Mouse (Mus musculus) lung, postnatal 0 days (tissue): Measurements from ENCODE around the gene Olfr1018. TPM values are rescaled to one million over a fixed set of nuclear protein-coding genes. Genes with fewer than 3 reads are reported as not detected.

Experiments used
- ATAC-seq: fragments of 200-750 bp; cut with Nextera tagmentation; 2 replicates; pipeline ENCODE4 v1.8.0; 2017; ENCODE audit warnings: moderate library complexity
- DNase-seq: peaks from one replicate; pipeline ENCODE4 v3.0.0-alpha.2; 2016; ENCODE audit warnings: low spot score
- H3K27ac ChIP-seq: fragments of 300-500 bp; sonication (generic); 2 replicates; pipeline ENCODE4 v1.5.1; 2014; ENCODE audit warnings: antibody characterized with exemption, mild to moderate bottlenecking, low read length, mixed read lengths
- H3K27me3 ChIP-seq: fragments of 300-500 bp; sonication (generic); replicated peaks from 2 replicates; pipeline ENCODE4 v1.6.1; 2014; ENCODE audit warnings: low read length, mixed read lengths; ENCODE audit not compliant: insufficient read depth
- H3K36me3 ChIP-seq: fragments of 300-500 bp; sonication (generic); 2 replicates; pipeline ENCODE4 v1.6.1; 2014; ENCODE audit warnings: low read length, mixed read lengths; ENCODE audit not compliant: insufficient read depth
- H3K4me1 ChIP-seq: fragments of 300-500 bp; sonication (generic); 2 replicates; pipeline ENCODE4 v1.6.1; 2014; ENCODE audit warnings: antibody characterized with exemption, low read depth, low read length, mixed read lengths; ENCODE audit not compliant: insufficient read depth
- H3K4me2 ChIP-seq: fragments of 300-500 bp; sonication (generic); replicated peaks from 2 replicates; pipeline ENCODE4 v1.6.1; 2014; ENCODE audit warnings: low read depth, mild to moderate bottlenecking, low read length, moderate library complexity, mixed read lengths
- H3K4me3 ChIP-seq: fragments of 300-500 bp; sonication (generic); 2 replicates; pipeline ENCODE4 v1.5.1; 2014; ENCODE audit warnings: low read depth, low read length
- H3K9ac ChIP-seq: fragments of 300-500 bp; sonication (generic); replicated peaks from 2 replicates; pipeline ENCODE4 v1.6.1; 2014; ENCODE audit warnings: low read depth, mild to moderate bottlenecking
- H3K9me3 ChIP-seq: fragments of 300-500 bp; sonication (generic); 2 replicates; pipeline ENCODE4 v1.6.1; 2016; ENCODE audit warnings: low read length, mixed read lengths
- CTCF ChIP-seq: IDR thresholded peaks from 2 replicates; pipeline ENCODE4 v1.5.1; 2016; ENCODE audit warnings: antibody characterized with exemption, mild to moderate bottlenecking
- EP300 ChIP-seq: IDR thresholded peaks from 2 replicates; pipeline ENCODE4 v1.6.1; 2016; ENCODE audit warnings: antibody characterized with exemption, mild to moderate bottlenecking, control low read depth
- WGBS: fragments of 180-500 bp; shearing (Covaris S2); extraction: QIAGEN DNeasy Blood & Tissue Kit; methylation state at CpG from one replicate; pipeline ENCODE4 v1.1.7; 2014; 5-methylcytosine and 5-hydroxymethylcytosine counted together
- polyA plus RNA-seq: library from polyadenylated mRNA; unstranded; fragments of >200 nt; fragmentation: Nextera tagmentation; extraction: Ambion mirVana; gene quantifications from 2 replicates; pipeline ENCODE4 v1.2.1, GENCODE M21; 2015

Olfr1018 gene
- polyA plus RNA-seq, result not detected in 2 replicates

DNA sequence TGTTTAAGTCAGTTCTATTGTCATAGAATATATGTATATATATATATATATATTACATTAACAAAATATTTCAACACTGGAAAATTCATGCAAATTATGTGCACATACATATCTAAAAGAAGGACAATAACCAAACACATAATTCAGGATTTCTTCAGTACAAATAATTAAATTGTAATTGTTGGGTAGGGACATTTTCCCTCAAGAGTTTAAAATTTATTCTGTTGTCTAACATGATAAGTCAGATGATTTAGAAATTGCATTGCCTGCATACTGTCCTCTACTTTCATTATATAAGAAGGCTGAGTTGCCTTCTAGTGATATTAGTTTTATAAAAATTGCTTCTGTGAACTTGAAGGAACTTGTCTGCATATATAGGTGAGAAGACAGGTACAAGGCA is at the start of gene Olfr1018:
Gene Olfr1018 (plus strand): TSS at position 301 of the 400 bp plus-strand sequence.
- Histone ChIP-seq H3K9ac (no peak within 1 kb of the TSS), H3K27ac (no peak within 1 kb of the TSS), H3K9me3 (no peaks in the 10 kb centered on the region), H3K4me2 (no peak within 1 kb of the TSS), H3K4me3 (no peak within 1 kb of the TSS), H3K4me1 (no peaks in the 10 kb centered on the region), H3K27me3 (no peaks in the 10 kb centered on the region), H3K36me3 (no peaks in the 10 kb centered on the region)
- DNase-seq (no peak), ATAC-seq (no peak)
- TF ChIP-seq CTCF (no peak), EP300 (no peak)

DNA sequence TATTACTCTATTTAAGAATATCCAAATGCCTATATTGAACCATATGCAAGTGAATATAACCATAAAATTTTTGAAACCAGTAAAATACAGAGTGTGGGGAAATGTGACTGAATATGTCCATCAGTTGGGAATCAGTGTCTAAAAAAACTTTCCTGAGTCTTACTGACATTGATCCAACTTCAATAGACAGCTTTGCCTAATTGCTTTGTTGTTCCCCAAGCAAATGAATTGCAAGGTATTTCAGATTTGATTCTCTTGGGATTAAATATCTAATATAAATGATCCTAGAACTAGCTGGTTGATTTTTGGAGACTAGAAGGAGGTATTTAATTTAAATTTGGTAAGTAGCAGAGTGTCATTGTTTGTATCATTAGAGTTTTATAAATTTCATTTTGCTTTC is 45.9 kb upstream of the Olfr1018 start, which contains the start of gene Olfr1014:
Gene Olfr1014 (plus strand): TSS at position 301 of the 400 bp plus-strand sequence.
- ATAC-seq, result no peak
- TF ChIP-seq CTCF (no peak), EP300 (no peak)

DNA sequence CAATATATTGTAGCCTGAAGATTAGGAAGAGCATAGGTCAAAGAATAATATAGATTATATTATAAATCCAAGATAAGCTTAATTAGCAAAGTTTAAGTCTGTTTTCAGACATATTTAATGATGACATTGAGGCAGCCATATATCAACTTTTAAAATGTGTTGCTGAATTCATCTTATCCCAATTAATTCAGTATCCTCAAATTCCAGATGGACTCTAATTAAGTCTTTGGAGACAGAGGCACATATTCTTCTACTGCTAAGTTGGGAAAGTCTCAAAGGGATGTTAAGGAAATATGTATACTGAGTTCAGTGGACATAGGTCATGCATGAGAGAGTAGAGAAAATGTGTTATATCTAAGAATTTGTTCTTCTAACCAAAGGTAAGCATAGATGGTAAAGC is 36.6 kb upstream of the Olfr1018 start, which contains the start of gene Olfr1015:
Gene Olfr1015 (plus strand): TSS at position 301 of the 400 bp plus-strand sequence.
- DNase-seq (no peak), ATAC-seq (no peak)
- Histone ChIP-seq H3K9ac (no peak within 1 kb of the TSS), H3K4me1 (no peaks in the 10 kb centered on the region), H3K36me3 (no peaks in the 10 kb centered on the region), H3K9me3 (no peaks in the 10 kb centered on the region), H3K27me3 (no peaks in the 10 kb centered on the region), H3K27ac (no peak within 1 kb of the TSS), H3K4me2 (no peak within 1 kb of the TSS), H3K4me3 (no peak within 1 kb of the TSS)
- TF ChIP-seq CTCF, result no peak
- no peak for TF ChIP-seq EP300

More for the DNA sequence above, 45.9 kb upstream of the Olfr1018 start, which contains the start of gene Olfr1014:
- Histone ChIP-seq H3K4me1 (no peaks in the 10 kb centered on the region), H3K27me3 (no peaks in the 10 kb centered on the region), H3K9ac (no peak within 1 kb of the TSS), H3K9me3 (no peaks in the 10 kb centered on the region), H3K4me3 (no peak within 1 kb of the TSS), H3K36me3 (no peaks in the 10 kb centered on the region), H3K27ac (no peak within 1 kb of the TSS), H3K4me2 (no peak within 1 kb of the TSS)
- no peak for DNase-seq

DNA sequence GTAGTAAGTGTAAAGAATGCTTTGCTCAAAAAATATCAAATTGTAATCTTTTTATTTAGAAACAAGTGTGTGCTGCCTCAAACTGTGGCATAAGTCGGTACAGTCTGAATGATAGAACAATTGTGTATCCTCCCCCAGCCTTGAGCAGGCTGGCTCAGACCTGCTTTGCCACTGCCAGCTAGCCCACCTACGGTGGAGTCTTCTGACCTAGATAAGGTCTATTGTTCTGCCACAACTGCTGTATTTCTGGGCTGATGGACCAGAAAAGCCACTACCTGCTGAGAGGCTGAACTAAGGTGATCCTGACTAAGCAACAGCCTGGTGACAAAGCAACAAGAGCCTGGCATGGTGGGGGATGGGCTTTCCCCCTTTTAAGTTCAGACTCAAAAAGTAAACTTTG is 25.9 kb upstream of the Olfr1018 start:
- WGBS, result 61% methylated on average over 2 of the region's 2 CpGs
- Histone ChIP-seq H3K9me3 (no peaks in the 10 kb centered on the region), H3K27me3 (no peaks in the 10 kb centered on the region), H3K4me3 (no peak overlapping the region), H3K27ac (no peak overlapping the region), H3K9ac (no peak overlapping the region), H3K4me1 (no peaks in the 10 kb centered on the region), H3K4me2 (no peak overlapping the region), H3K36me3 (no peaks in the 10 kb centered on the region)
- ATAC-seq (no peak), DNase-seq (no peak)
- no peak for TF ChIP-seq CTCF
- TF ChIP-seq EP300, result no peak

DNA sequence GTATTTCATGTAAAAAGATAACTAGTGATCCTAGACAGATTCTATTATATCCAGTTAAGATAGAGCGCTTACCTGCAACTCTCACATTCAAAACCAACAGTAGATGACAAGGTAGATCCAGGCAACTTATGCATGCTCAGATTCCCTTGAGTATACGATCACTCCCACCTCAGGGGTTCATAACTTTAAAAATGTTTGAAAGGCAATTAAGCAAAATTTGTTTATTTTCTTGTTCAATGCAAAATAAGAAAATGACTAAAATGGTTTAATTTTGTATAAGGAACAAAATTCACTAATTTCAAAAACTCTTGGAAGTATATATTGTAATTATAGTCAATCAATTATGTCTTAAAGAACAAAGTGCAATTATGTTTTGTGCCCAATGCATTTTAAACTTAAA is 15.8 kb upstream of the Olfr1018 start, which contains the start of gene Olfr1016:
Gene Olfr1016 (minus strand): TSS at position 101 of the 400 bp plus-strand sequence.
- H3K36me3 ChIP-seq, result no peaks in the 10 kb centered on the region
- DNase-seq (no peak), ATAC-seq (no peak)
- WGBS, result 87% methylated on average over 2 of the region's 2 CpGs
- no peak within 1 kb of the TSS for H3K4me2 ChIP-seq
- H3K9ac ChIP-seq, result no peak within 1 kb of the TSS
- H3K27me3 ChIP-seq, result no peaks in the 10 kb centered on the region
- H3K9me3 ChIP-seq, result no peaks in the 10 kb centered on the region
- H3K4me1 ChIP-seq, result no peaks in the 10 kb centered on the region
- no peak within 1 kb of the TSS for H3K4me3 ChIP-seq
- TF ChIP-seq CTCF, result no peak
- TF ChIP-seq EP300, result no peak
- no peak within 1 kb of the TSS for H3K27ac ChIP-seq

DNA sequence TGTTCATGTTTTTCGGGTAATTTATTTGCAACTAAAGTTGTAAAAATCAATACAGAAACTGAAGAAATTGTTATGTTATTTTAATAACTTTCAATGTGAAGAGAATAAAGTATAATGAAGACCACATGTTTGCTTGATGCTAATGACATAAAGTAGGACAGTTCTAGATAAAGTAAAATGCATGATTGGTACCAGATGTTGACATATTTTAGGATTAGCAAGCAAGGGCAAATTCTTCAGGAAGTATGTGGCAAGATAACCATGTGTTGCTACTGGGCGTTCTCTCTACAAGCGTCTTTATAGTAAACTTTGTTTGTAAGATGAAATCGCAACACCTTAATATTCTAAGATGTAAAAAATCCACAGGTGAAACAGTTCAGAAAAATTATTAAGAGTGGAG is 13.8 kb upstream of the Olfr1018 start:
- H3K4me2 ChIP-seq, result no peak overlapping the region
- TF ChIP-seq CTCF, result no peak
- no peak for TF ChIP-seq EP300
- no peak overlapping the region for H3K27ac ChIP-seq
- ATAC-seq (no peak), DNase-seq (no peak)
- no peaks in the 10 kb centered on the region for H3K4me1 ChIP-seq
- H3K9ac ChIP-seq, result no peak overlapping the region
- H3K36me3 ChIP-seq, result no peaks in the 10 kb centered on the region
- no peak overlapping the region for H3K4me3 ChIP-seq
- H3K9me3 ChIP-seq, result no peaks in the 10 kb centered on the region
- WGBS, result 69% methylated on average over 4 of the region's 4 CpGs
- no peaks in the 10 kb centered on the region for H3K27me3 ChIP-seq

DNA sequence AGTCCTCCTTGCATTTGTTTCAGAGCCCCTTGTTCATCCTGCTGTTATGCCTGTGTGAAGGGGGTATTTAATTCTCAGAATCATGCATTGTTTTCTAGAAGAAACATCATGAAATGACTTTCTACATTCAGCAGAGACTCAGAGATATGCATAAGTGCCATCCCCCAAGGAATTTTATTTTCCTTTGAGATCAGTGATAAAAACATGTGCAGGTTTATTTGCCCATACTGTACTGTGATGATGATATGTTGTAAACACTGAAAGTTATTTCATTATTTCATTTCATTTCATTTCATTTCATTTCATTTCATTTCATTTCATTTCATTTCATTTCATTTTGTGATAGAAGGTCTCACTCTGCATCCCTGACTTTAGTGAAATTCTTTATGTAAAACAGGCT is 27.1 kb downstream of the Olfr1018 start, which contains the start of gene Olfr1019:
Gene Olfr1019 (minus strand): TSS at position 101 of the 400 bp plus-strand sequence.
- no peaks in the 10 kb centered on the region for H3K36me3 ChIP-seq
- ATAC-seq, result no peak
- H3K9ac ChIP-seq, result no peak within 1 kb of the TSS
- H3K27me3 ChIP-seq, result no peaks in the 10 kb centered on the region
- no peak within 1 kb of the TSS for H3K4me2 ChIP-seq
- DNase-seq, result no peak
- H3K4me3 ChIP-seq, result no peak within 1 kb of the TSS
- H3K27ac ChIP-seq, result no peak within 1 kb of the TSS
- H3K4me1 ChIP-seq, result no peaks in the 10 kb centered on the region
- H3K9me3 ChIP-seq, result no peaks in the 10 kb centered on the region
- TF ChIP-seq CTCF (no peak), EP300 (no peak)
